Mouse (Mus musculus) lung, postnatal 0 days (tissue): ENCODE results near the gene Gcn1l1.
A peak's percentile ranks its signal among the peaks of the same experiment; 100 is the strongest.

Experiments
- CTCF ChIP-seq: IDR thresholded peaks from 2 replicates; pipeline ENCODE4 v1.5.1; 2016; ENCODE audit warnings: antibody characterized with exemption, mild to moderate bottlenecking
- EP300 ChIP-seq: IDR thresholded peaks from 2 replicates; pipeline ENCODE4 v1.6.1; 2016; ENCODE audit warnings: antibody characterized with exemption, mild to moderate bottlenecking, control low read depth

DNA sequence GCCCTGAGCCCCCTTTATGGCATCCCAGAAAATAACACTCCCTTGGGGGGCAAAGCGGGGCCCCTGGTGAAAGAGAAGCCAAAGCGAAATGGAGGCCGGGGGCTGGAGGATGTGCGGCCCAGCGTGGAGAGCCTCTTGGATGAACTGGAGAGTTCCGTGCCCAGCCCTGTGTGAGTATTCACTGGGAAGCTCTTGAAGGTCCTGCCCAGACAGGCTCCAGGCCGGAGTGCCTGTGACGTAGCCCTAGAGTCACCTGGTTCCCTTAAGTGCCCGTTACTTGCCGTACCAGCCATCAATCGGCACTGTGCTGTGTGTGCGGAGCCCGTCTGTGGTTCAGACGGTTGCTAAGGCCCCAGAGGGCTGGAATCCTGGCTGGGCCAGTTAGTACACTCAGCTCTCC, 19.4 kb upstream of the Gcn1l1 start:
- peak; percentile 51 for TF ChIP-seq EP300
- TF ChIP-seq CTCF: no peak
